Mouse (Mus musculus): ENCODE data around the gene Atp8a2. TPM values are rescaled to one million over a fixed set of nuclear protein-coding genes. Genes with fewer than 3 reads are reported as not detected.

The Atp8a2 gene
- total RNA-seq (2021): 1 to 10 TPM; 4.1 to 4.3 TPM
- long read RNA-seq, experiment 1, partial matches to known transcripts: 1 of 3 reads
- long read RNA-seq, experiment 1, other reads (novel, unspliced or antisense): 2 of 3 reads
- long read RNA-seq, experiment 2, partial matches to known transcripts: 2 of 3 reads
- long read RNA-seq, experiment 2, other reads (novel, unspliced or antisense): 1 of 3 reads

- no peak for DNase-seq
Measured at GRCm38 (mm10) chr14:60196884-60197283, at the start of gene Atp8a2. TSS of gene Atp8a2 (minus strand) at chr14:60197179.

GRCm38 (mm10) chr14:60238551-60238950 lies 41.6 kb upstream of the Atp8a2 start:
- DNase-seq: no peak

DNA sequence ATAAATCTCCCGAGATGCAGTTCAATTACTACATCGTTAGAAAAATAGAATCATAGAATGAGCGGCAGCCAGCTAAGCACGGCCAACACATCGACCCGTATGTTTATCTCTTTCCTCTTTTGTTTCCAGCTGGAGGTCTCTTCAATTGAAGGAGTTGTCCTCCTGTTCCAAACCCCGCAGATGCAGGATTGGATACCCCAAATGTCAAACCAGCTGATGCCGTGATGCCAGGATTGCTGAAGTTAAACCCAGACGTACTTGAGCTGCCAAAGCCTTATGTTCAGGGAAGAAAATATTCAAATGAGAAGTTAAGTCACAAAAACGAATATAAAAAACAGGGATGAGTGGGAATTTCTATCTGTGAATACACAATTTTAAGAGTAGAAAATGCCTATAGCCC lies 22.9 kb upstream of the Atp8a2 start:
- no peak for DNase-seq

GRCm38 (mm10) chr14:60217616-60218015 lies 20.6 kb upstream of the Atp8a2 start:
- no peak for DNase-seq

- no peak for DNase-seq
Measured at GRCm38 (mm10) chr14:60216125-60216524, 19.1 kb upstream of the Atp8a2 start.

DNA sequence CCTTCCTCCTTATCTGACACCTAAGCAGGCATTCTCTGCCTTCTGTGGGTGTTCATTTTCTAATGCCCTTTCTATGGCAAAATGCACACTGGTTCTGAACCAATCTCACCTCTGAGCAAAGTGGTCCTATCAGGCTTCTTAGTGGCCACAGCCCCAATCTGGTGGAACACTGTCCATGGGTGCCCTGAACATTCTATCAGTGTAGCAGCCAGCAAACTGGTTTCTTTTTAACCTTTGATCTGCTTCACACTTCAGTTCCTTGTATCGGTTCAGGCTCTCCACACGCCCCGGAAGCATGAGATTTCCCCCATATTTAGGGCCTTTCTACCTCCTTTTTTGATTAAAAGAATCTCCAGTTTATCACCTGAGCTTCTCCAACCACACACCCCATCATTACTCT lies 18.0 kb upstream of the Atp8a2 start:
- no peak for DNase-seq

DNA sequence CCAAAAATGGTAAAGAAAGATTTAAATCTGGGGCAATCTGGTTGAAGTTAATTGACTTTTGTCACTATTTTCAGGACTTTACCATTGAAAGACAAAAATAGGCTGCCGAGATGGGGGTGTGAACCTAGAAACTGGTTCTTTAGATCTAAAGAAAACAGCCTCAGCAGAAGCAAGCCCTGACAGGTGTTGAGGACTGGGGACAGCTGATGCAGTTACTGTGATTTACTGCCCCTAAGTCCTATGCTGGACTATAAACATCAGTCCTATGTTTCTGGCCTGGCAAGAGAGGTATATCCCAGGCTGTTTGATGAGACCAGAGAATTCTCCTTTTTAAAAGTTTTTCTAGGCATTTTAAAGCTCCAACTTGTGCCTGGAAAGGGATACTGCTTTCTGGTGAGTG lies 17.1 kb upstream of the Atp8a2 start:
- no peak for DNase-seq

DNA sequence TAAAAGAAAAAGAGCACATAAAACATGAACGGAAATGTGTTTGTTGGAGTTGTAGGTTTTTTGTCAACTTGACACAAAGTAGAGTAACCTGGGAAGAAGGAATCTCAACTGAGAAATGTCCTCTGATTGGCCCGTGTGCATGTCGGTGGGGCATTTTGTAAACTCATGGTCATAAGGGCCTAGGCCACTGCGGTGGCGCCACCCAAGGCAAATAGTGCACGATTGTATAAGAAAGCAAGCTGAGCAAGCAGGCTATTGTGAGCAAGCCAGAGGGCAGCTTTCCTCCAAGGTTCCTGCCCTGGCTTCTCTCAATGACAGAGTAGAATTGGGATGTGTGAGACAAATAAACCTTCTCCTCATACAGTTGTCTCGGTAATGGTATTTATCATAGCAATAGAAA lies 12.2 kb upstream of the Atp8a2 start:
- no peak for DNase-seq

GRCm38 (mm10) chr14:60204993-60205392 lies 8.0 kb upstream of the Atp8a2 start:
- DNase-seq: no peak

DNA sequence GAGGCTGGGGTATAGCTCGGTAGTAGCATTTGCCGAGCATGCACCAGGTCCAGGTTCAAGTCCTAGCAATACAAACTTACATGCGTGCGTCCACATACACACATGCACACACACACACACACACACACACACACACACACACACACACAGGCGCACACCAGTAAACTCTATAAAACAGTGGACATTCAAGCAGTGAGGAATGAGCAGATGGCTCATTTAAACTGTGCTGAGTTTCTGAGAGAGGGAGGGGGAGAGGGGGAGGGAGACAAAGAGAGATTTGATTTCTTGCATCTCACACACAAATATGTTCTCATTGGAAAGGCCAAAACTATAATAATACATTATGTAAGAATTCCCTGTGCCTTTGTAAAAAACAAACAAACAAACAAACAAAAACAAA lies 980 bp downstream of the Atp8a2 start:
- DNase-seq: no peak

- DNase-seq: no peak
Measured at GRCm38 (mm10) chr14:60194606-60195005, 2.4 kb downstream of the Atp8a2 start.

- DNase-seq: no peak
Measured at GRCm38 (mm10) chr14:60189771-60190170, 7.2 kb downstream of the Atp8a2 start.

DNA sequence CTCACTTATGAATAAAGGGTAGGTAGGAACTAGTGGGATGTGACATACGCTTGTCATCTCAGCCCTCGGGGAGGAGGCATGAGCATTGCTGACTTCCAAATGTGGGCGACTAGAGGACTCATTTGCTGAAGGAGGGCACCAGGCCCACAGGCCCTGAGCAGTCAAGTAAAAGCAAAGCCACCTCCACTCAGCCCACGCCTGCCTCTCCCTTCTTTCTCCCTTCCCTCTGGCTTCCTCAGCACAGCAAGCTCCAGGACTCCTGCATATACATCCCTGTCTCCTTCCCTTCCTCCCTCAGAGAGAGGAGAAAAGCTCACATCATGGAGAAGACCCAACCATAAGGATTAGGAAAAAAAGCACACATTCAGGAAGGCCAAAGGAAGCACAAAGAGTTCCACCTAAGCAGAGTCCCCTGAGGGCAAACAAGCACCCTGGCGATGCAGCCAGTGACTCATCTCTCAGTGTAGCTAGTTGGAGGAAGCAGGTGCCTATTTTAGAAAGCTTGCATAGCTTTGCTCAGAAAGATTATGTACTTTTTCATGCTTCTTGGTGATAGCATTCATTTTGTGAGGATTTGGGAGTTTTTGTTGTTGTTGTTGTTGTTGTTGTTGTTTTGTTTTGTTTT lies 8.7 kb downstream of the Atp8a2 start:
- no peak for DNase-seq

- no peak for DNase-seq
Measured at GRCm38 (mm10) chr14:60181306-60181705, 15.7 kb downstream of the Atp8a2 start.

DNA sequence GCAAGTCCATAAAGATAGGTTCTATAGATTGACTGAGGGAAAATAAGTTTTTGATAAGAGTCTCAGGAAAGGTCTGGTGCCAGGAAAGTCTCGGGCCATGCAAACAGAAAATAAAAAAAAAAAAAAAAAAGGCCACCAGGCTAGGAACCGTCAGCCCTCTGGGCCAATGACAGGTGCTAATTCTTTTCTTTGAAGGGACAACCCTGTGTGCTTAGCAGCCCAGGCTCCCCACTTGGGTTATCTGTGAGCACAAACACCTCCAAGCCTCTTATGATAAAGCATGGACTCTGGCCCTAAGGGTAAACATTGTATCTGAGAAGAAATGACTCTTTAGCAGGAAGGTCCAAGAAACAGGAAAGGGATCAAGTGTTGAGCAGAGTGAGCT lies 18.4 kb downstream of the Atp8a2 start:
- no peak for DNase-seq

- no peak for DNase-seq
Measured at GRCm38 (mm10) chr14:60177614-60178570, 19.1 kb downstream of the Atp8a2 start.

- peak; percentile 58 for DNase-seq
Measured at GRCm38 (mm10) chr14:60176891-60177613, 19.9 kb downstream of the Atp8a2 start.

- no peak for DNase-seq
Measured at GRCm38 (mm10) chr14:60176469-60176890, 20.5 kb downstream of the Atp8a2 start.

DNA sequence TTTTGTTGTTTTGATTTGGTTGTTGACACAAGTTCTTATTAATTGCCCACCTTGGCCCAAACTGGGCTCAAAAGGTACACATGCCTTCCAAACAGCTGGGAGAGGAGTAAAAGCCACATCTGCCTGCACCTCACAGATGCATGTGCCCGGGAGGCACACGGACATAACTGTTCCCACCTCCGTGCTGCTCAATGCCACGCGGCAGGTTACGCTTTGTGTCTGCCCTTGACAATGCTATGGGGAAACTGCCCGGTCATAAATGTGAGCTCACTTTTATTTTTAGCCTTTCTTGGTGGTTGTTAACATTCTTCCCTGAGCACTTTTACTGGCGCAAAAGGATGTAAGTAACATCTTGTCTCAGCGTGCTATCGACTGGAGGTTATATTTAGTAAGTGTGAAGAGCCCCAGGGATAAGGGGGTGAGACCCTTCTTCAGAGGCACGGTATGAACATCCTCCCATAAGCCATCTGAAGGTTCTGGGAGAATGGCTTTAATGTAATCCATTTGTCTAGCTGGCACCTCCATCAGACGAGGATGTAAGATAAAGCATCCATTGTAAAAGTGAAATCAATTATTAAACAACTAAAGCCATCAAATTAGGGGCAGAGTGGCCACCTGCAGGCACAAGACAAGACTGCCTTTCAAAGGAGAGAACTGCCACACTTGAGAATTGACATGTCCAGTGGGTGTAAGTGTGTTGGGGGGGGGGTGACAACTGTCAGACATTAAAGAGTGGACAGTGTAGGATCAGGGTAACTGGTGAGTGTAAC lies 24.5 kb downstream of the Atp8a2 start:
- DNase-seq: no peak

DNA sequence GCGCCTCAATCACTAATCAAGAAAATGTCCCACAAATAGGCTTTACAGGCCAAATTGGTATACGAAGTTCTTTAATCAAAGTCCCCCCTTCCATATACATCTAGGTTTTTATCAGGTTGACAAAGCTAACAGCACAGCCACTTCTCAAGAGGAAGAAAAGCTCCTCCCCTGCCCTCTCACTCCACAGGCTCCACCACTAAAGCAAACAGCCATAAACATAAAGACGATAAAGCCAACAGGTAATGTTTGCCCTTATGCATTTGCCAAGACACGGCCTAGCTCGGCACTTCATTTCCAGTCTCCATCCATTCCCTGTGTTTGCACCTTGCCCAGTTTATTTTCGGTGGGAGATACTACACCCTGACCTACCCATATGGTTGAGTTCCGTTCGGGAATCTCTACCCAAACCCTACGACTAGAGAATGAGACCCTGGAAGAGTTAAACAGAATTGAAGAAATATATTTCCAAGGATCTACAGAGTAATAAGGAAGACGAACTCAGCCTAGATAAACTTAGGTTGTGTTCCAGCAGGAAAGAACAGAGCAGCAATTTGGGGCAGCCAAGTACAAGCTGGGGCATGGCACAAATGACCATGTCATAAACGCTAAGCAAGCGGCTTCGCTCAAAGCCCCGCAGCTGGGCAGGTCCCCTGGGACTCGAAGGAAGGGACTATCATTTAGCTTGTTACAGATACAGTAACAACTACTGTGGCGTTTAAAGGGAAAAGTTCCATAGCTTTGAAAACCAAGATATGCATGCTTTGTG lies 26.0 kb downstream of the Atp8a2 start:
- DNase-seq: no peak

DNA sequence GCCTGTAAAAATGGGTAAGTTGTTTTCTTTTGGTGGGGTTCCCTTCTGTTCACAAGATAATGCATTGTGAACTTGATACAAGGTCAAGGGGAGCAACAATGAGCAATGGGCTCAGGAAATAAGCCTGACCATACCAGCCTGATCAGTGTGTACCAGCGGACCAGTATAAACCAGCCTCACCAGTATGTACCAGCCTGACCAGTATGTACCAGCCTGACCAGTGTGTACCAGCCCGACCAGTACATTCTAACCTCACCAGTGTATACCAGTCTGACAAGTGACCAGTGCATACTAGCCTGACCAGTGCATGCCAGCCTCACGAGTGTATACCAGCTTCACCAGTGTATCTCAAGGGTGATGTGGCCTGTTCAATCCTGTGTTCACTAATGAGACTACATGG lies 33.6 kb downstream of the Atp8a2 start:
- DNase-seq: no peak
